Mouse (Mus musculus) layer of hippocampus, postnatal 25 days (tissue): ENCODE results near the gene Ccdc62. TPM values are rescaled to one million over a fixed set of nuclear protein-coding genes. Genes with fewer than 3 reads are reported as not detected.

Experiments used
- DNase-seq, 2 experiments: peaks; one replicate each; pipeline ENCODE4 v3.0.0; 2022; ENCODE audit warnings: mixed read lengths in 2 of 2, low spot score in 1 of 2; ENCODE audit errors: extremely low spot score in 1 of 2
- total RNA-seq, 2 experiments: library from RNA; stranded (reverse); gene quantifications; 2 replicates each; pipeline ENCODE4 v1.2.3; 2021

Gene Ccdc62
- 1 to 10 TPM; 3.5 to 4.3 TPM for total RNA-seq

GRCm38 (mm10) chr5:123930508-123930989 lies at the start of gene Ccdc62:
Gene Ccdc62 (plus strand): TSS chr5:123930679.
- peak; percentile 83 to 84 for DNase-seq

DNA sequence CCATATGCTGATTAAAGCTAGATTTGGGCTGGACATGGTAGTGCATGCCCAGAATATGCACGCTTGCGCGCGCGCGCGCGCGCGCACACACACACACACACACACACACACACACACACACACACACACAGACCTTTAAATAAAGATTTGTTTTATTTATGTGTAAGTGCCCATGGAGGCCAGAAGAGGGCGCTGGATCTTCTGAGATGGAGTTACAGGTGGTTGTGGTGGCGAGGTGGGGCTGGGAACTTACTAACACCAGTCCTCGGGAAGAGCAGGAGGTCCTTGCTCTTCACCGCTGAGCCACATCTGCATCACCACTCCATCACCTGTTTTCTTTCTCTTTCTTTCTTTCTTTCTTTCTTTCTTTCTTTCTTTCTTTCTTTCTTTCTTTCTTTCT lies 49.7 kb upstream of the Ccdc62 start:
- DNase-seq, result no peak

GRCm38 (mm10) chr5:123883891-123884290 lies 46.6 kb upstream of the Ccdc62 start:
- no peak for DNase-seq

GRCm38 (mm10) chr5:123884332-123884731 lies 46.1 kb upstream of the Ccdc62 start:
- DNase-seq, result no peak

GRCm38 (mm10) chr5:123886365-123886764 lies 44.1 kb upstream of the Ccdc62 start:
- no peak for DNase-seq

- DNase-seq, result no peak
Observed at GRCm38 (mm10) chr5:123890312-123890711, 40.2 kb upstream of the Ccdc62 start.

GRCm38 (mm10) chr5:123890987-123891386 lies 39.5 kb upstream of the Ccdc62 start:
- no peak for DNase-seq

GRCm38 (mm10) chr5:123891669-123892068 lies 38.8 kb upstream of the Ccdc62 start:
- DNase-seq, result peak; percentile 38 to 46

- no peak for DNase-seq
Observed at GRCm38 (mm10) chr5:123893520-123893919, 37.0 kb upstream of the Ccdc62 start.

GRCm38 (mm10) chr5:123896395-123896794 lies 34.1 kb upstream of the Ccdc62 start:
- DNase-seq, result no peak

DNA sequence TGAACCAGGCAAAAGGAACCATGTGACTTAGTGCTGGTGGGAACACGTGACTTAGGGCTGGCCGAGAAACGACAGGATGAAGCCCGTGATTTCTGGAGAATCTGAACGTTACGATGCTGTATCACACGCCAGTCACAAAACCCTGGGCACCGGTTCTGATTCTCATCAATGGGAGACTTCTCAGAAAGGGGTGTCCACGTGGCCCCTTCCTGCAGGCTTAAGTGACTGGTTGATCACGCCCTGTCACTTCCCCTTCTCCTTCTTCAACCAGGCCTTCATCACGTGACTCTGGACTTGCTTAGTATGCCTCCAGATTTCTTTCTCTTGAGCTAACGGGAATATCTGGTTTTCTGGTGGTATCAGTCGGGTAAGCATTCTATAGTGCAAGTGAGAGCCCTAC lies 33.1 kb upstream of the Ccdc62 start:
- DNase-seq, result no peak

DNA sequence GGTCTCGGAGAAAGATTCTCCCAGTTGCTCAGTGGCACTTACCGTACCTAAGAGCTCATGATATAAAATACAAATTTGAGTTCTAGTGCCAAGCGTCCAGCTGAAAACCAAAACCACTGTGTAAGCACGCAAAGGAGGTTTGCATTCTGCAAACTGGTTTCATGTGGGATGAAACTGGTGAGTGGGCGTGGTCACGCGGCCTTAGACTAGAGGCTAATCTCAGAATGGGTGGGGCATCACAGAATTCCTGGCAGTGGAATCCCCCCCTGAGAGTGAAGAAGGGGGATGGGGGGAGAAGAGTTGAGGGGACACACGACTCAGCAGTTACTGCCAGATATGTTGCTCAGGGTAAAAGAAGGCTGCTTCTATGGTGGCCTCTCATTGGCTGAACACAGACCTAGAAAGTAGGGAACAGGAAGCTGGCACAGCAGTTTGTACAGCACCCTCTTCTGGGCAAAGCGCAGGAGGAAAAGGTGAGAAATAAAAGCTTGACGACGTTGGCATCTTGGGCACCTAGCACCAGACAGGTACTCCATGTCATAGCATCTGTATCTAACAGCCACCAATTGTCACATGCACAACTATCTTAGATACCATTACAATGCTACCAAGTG lies 26.3 kb upstream of the Ccdc62 start:
- DNase-seq, result no peak

DNA sequence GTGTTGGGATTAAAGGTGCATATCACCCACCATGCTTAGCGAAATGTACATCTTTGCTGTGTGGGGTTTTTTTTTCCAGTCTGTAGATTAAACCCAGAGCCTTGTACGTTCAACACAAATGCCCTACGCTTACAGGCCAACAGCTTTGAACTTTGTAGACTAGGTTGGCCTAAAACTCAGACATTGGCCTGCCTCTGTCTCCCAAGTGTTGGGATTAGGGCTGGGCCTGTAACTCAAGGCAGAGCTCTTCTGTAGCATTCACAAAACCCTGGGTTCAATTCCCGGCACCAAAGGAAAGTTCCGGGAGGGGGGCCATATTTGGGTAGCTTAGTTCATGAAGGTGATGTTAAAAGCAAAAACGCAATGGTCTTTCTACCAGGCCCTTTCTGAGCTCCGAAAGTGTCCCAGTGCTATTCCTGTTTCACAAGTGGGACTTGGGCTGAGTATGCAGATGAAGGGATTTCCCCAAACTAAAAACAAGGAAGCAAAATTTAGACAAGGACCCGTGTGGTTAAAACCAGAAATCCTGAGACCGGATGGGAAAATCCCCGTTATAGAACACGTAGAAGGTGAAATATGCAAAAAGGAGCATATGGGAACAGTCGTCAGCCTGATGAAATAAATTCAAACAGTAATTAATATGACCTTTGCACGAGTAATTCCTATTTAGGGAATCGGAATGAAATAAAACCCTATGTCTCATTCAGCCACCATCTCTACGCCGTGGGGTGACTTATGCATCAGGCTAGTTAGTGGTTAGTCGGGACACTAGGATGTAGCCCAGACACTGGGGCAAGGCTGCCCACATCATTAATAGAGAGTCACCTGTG lies 24.1 kb upstream of the Ccdc62 start:
- no peak for DNase-seq

DNA sequence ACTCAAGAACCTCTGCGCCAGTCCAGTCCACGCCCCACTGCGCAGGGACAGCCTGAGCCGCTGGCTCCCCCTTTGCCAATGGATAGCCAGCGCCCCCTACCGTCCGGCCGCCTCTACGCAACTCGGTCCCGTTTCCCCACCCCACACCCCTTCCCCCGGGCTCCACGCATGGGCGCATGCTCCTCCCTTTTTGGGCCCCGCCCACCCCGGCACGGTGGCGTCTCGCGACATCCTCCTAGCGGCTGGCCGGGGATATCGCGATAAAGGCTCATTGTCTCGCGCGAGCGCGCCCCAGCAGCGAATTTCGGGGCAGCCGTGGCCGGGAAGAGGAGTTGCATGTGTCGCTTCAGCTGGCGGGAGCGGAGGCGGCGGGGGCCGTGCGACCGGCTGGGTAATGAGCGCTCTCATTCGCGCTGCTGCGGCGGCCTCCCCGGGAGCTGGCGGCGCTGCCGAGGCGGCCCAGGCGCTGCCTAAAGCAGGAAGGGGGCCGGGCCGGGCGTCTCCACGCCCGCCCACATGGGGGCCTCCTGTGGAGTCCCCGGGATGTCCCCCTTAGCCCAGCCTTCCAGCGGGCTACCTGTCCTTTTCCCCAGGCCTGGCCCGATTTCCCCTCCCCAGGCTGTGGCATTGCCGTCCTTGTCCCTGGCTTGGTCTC lies 23.4 kb upstream of the Ccdc62 start, which contains the start of gene Denr:
TSS of gene Denr (plus strand) at position 200 of the 655 bp plus-strand sequence.
- peak; percentile 99 to 100 for DNase-seq

GRCm38 (mm10) chr5:123907631-123907977 lies 22.9 kb upstream of the Ccdc62 start:
- DNase-seq, result no peak

GRCm38 (mm10) chr5:123914852-123915251 lies 15.6 kb upstream of the Ccdc62 start:
- DNase-seq, result no peak

DNA sequence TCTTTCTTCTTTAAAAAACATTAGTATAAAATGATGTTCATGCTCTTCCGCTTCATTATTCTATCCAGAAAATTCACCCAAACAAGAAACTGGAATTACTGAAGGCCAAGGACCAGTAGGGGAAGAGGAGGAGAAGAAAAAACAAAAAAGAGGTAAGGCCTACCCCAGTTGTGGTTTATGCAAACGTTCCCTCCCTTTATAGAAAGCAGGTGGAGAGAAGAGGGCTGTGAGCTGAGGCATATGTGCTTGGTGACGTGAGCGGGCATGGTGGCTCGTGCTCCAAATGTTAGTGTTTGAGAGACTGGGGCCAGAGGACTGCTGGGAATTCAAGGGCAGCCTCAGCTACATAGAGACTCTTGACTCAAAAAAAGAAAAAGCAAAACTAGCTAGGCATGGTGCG lies 8.4 kb upstream of the Ccdc62 start:
- DNase-seq, result no peak

DNA sequence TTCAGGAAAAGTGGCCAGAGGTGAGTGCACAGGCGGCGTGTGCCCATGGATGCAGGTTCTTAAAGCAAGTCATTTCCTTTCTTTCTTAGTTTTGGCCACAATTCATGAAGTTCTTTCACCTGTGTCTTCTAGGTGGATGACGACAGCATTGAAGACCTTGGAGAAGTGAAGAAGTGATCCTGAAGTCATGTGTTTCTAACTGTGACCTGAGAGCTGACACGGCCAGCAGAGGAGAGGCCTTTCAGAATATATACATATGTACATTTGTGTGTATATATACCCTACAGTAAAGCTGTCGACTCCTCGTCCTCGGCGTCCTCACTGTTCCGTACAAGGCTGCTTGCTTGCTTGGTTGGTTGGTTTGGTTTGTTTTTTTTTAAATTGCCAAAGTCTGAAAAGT lies 3.4 kb upstream of the Ccdc62 start, which contains the start of gene Gm43518:
TSS of gene Gm43518 (plus strand) at position 301 of the 400 bp plus-strand sequence.
- DNase-seq, result no peak

GRCm38 (mm10) chr5:123931131-123931530 lies 652 bp downstream of the Ccdc62 start:
- DNase-seq, result no peak

DNA sequence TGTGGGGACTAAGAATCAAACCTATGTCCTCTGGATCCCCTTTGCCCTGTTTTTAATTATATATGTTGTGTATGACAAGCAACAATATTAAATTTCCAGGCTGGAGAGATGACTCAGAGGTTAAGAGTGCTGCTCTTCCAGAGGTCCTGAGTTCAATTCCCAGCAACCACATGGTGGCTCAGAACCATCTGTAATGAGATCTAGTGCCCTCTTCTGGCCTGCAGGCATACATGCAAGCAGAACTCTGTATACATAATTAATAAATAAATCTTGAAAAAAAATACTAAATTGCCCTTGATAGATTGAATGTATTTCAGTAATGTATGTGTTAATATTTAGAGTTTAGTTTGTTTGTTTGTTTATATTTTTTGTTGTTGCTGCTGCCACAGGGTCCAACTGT lies 2.4 kb downstream of the Ccdc62 start:
- no peak for DNase-seq

- DNase-seq, result no peak
Observed at GRCm38 (mm10) chr5:123933556-123933955, 3.1 kb downstream of the Ccdc62 start.
